Mouse (Mus musculus): Measurements from ENCODE around the gene Ubxn11.

The Ubxn11 gene

DNA sequence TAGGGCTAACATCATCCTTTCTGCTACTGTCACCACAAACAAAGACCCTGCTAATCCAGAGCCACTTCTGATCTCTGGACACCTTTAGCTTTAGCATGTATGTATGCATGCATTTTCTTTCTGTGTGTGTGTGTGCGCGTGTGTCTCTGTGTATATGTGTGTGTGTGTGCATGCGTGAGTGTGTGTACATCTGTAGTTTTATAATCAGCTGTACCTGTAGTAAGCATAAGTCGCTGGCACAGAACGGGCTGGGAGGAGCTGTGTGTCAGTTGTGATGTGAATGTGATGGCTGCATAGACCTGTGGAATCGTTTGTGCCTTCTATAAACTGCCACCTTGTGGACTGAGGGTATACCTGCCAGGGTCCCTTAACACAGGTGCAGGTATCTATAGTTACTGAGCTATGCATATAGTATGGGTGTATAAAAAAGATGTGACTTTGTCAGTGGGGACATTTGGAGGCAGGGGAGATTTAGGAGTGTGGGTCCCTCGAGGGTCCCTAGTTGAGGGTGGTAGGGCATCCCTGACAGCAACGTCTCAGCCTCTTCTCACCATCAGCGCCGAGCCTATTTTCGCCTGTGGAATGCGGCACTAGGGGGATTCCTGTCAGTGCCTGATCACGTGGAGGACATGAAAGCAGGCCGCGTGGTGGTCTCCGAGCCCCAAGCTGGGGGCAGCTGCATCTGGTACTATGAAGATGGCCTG, 11.7 kb upstream of the Ubxn11 start:
- no peak for DNase-seq (ENCODE audit: low read depth, low spot score)

GRCm38 (mm10) chr4:134091225-134091529, 11.2 kb upstream of the Ubxn11 start:
- DNase-seq (ENCODE audit: low read depth, low spot score) = no peak

- no peak for DNase-seq (ENCODE audit: low read depth, low spot score)
Observed at GRCm38 (mm10) chr4:134092382-134093288, 9.7 kb upstream of the Ubxn11 start.

- no peak for DNase-seq (ENCODE audit: low read depth, low spot score)
Observed at GRCm38 (mm10) chr4:134094004-134094564, 8.3 kb upstream of the Ubxn11 start.

DNA sequence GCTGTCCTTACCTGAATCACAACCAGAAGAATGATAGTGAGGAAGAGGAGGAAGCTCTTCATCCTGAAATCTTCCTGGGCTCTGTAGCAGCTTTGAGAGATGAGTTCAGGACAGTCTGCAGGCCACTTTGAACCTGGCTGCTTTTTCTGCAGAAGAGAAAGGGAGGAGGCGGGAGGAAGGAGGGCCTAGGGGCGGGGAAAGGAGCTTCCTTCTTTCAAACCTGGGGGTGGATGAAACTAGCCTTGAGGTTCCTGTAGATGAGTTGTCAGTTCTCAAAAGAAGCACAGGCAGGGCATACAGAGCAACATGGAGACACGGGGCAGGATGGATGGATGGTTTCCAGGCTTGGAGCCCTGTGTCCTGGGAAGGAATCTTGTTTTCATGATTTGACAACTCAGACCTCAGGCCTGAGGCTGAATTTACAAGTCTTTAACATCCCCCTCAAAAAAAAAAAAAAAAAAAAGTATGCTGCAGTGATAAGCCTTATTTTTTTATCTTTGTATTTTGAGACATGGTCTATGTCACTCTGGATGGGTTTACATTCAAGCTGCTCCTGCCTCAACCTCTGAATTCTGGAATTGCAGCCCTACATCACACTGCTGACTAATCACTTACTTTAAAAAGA, 7.3 kb upstream of the Ubxn11 start, which contains the start of gene Cd52:
TSS of gene Cd52 (minus strand) at position 160 of the 625 bp plus-strand sequence.
- DNase-seq (ENCODE audit: low read depth, low spot score) = no peak

DNA sequence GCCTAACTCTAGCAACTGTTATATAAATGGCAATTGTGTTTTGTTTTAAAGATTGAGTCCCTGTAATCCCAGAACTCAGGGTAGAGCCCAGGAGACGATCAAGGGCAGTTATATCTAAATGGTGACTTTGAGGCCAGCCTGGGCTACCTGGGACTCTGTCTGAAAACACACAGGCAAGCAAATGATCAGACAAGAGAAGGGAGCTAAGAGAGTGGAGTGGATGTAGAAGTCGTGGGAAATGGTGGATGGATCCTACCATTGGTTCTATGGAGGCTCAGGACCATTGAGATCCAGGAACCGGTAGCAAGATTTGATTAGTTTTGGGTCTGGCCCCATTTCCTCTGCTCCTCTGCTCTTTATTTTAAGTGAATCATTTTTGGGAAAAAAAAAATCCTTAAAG, 6.2 kb upstream of the Ubxn11 start:
- no peak for DNase-seq (ENCODE audit: low read depth, low spot score)

- DNase-seq (ENCODE audit: low read depth, low spot score) = no peak
Observed at GRCm38 (mm10) chr4:134097015-134097608, 5.3 kb upstream of the Ubxn11 start.

- DNase-seq (ENCODE audit: low read depth, low spot score) = no peak
Observed at GRCm38 (mm10) chr4:134098628-134099027, 3.7 kb upstream of the Ubxn11 start.

DNA sequence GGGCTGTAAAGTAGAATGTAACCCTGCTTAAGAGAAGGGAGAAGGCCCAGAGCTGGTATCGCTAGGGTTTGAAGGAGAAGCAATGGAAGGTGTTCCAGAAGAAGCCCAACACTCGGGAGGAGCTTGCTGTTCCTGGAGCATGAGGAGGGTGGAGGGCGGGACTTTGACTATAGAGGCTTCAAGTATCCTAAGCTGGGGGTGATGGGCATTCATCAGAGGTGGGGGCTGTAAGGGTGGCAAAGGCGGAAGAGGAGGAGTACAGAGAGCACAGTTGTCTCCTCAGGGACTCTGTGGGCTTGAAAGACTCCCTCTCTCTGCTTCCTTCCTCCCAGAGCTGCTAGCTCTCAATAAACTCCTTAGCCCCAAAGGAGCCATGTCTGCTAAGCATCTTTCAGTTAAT, 2.1 kb upstream of the Ubxn11 start:
- DNase-seq (ENCODE audit: low read depth, low spot score) = no peak

DNA sequence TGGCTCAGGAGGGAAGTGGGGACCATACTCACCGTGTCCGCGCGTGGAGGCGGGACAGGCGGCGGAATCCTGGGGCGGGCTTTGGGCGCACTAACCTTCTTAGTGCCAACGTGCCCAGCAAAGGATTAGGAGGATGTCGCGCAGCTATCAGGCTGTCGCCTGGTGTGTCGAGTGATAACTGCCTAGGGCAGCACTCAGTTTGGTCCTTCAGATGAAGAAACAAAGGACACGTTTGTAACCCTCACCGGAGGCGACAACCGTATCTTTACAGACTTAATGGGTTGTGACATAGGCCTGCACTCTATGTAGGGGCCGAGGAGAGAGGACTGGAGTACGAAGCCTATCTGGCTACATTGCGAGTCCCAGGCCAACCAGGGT, 361 bp downstream of the Ubxn11 start:
- no peak for DNase-seq (ENCODE audit: low read depth, low spot score)

GRCm38 (mm10) chr4:134106105-134106504, 3.7 kb downstream of the Ubxn11 start:
- DNase-seq (ENCODE audit: low read depth, low spot score) = no peak

DNA sequence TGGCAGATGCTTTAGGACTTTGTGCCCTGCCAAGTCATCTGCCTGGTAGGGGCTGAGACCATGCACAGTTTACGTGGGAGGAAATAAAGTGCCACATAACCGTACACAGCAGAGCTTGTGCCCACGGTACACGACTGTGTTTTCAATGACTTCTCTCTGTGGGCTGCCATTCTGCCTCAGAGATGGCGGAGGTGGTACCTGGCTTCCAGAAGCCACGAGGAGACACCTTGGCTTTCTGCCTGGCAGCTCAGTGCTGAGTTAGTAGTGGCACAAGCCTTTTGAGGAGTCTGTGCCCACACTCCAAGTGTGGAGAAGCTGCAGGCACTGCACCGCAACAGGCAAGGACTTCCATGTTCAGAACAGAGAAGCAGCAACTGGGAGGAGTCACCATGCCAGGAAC, 5.4 kb downstream of the Ubxn11 start:
- DNase-seq (ENCODE audit: low read depth, low spot score) = no peak

- DNase-seq (ENCODE audit: low read depth, low spot score) = no peak
Observed at GRCm38 (mm10) chr4:134108196-134108595, 5.8 kb downstream of the Ubxn11 start.

GRCm38 (mm10) chr4:134110653-134111052, 8.3 kb downstream of the Ubxn11 start:
- DNase-seq (ENCODE audit: low read depth, low spot score) = no peak

- no peak for DNase-seq (ENCODE audit: low read depth, low spot score)
Observed at GRCm38 (mm10) chr4:134112403-134112802, 10.0 kb downstream of the Ubxn11 start.

DNA sequence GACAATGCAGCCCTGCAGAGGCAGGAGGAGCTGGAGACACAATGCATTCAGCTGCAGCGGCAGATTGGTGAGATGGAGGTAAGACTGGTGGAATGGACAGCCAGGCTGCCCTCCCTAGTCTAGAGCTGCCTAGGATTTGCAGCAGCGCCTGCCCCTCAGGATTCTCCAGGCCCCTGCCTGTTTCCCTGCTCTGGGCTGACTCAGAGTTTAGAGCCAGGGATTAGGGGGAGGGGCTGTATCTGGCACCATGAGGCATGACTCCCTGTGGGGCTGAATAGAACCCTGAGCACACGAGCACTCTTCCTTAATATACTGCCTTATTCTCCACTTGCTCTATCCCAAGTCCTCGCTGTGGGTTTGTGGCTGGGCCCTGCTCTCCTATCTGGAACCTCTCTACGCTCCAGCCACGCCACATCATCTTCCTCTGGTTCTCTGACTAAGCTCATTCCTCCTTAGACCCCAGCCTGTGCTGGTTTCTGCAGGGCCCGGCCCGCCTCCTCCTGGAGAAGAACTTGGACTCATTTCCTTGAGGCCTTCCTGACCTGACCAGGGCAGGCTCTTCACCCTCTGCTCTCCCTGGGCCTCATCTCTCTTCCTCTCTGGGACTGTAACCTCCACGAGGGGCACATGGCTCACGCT, 11.1 kb downstream of the Ubxn11 start:
- no peak for DNase-seq (ENCODE audit: low read depth, low spot score)

DNA sequence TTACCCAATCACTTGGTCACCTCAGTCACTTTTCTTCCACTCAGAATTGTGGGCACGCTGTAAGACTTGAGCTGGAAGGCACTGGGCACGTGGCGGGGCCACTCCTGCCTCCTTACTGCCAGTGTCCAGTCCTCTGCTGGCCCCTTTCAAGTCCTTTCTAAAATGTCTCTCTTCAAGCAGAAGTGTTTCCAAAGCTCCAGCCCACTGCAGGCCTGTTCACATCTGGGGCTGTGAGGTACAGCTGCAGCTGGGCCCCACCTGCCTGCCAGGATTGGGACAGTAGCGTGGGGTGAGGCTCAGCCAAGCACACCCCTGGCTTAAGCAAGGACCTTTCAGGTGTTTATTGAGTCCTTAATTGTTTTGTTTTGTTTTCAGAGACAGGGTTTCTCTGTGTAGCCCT, 11.7 kb downstream of the Ubxn11 start:
- no peak for DNase-seq (ENCODE audit: low read depth, low spot score)

GRCm38 (mm10) chr4:134115215-134116144, 13.1 kb downstream of the Ubxn11 start:
- no peak for DNase-seq (ENCODE audit: low read depth, low spot score)

- no peak for DNase-seq (ENCODE audit: low read depth, low spot score)
Observed at GRCm38 (mm10) chr4:134116501-134116900, 14.1 kb downstream of the Ubxn11 start.

- no peak for DNase-seq (ENCODE audit: low read depth, low spot score)
Observed at GRCm38 (mm10) chr4:134117012-134117411, 14.6 kb downstream of the Ubxn11 start.

Measured in embryo, embryonic 11.5 days (tissue).